Mouse (Mus musculus): ENCODE measurements around the gene Usp15.

GRCm38 (mm10) chr10:123092577-123092976 is 104.2 kb downstream of the Usp15 start:
- TF ChIP-seq CTCF (IDR thresholded peaks at IDR 0.05; ENCODE audit: low read depth, low read length), result no peak
- TF ChIP-seq POLR2A (IDR thresholded peaks at IDR 0.05; ENCODE audit: borderline replicate concordance, low read depth, low read length), result no peak

Data from bone marrow macrophage, adult 2 months (primary cell).